Mouse (Mus musculus): ENCODE data around the gene Kdm5b.

DNA sequence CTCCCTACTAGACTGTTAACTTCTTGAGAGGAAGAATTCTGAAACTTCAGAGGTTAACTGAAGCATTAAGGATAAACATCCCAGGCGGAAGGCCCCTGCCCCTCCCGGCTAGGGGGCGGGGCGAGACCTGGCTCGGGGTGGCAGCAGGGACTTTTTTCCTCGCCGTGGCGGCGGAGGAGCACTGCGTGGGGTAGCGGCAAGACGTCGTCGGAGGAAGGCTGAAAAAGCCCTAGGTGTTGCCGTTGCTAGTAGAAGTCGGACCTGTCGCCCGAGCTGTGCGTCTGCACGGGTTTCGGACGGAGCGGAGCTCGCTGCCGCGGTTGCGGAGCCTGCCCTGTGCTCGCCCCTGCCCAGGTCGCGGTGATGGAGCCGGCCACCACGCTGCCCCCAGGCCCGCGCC is at the start of gene Kdm5b:
- no peak for TF ChIP-seq CTCF (IDR thresholded peaks at IDR 0.05; ENCODE audit: low read depth, low read length)
- no peak for TF ChIP-seq POLR2A (IDR thresholded peaks at IDR 0.05; ENCODE audit: borderline replicate concordance, low read depth, low read length)
